9 mouse cellular contexts compared by ENCODE assay signal in the genomic region with DNA sequence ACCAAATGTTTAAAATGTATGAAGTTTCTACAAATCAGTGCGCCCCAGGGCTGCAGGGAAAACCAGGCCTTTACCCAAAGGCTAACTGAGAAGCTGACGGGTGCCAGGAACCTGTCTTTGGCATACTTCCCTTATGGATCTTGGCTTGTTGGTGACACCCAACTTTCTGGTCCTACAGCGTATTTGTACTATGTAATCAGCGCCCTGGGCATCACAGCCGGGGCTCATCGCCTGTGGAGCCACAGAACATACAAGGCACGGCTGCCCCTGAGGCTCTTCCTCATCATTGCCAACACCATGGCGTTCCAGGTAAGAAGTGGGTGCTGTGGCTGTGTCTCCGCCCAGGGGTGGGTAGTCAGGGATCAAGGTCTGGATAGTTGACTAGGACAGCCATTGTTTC. TPM values are rescaled to one million over a fixed set of nuclear protein-coding genes. Genes with fewer than 3 reads are reported as not detected.
DNase-seq lines count a peak whose midpoint lies in the region; ATAC-seq and TF ChIP-seq lines count a peak whose summit lies in the region.
"Had no signal": no experiment of that assay in that cellular context is flagged by ENCODE, and none has a peak within 500 bp of the region (broad histone marks: within the 10 kb centered on the region; RNA-seq: fewer than 3 reads in every experiment).

No protein-coding gene starts in this region.

- H3K27me3 ChIP-seq in lung, postnatal 0 days (replicated peaks; ENCODE audit: insufficient read depth, low read length): no peaks in the 10 kb centered on the region
- H3K27me3 ChIP-seq in limb, embryonic 13.5 days: no peaks in the 10 kb centered on the region
- no peaks in the 10 kb centered on the region for H3K27me3 ChIP-seq in stomach, embryonic 14.5 days (ENCODE audit: control insufficient read depth, insufficient read depth, low read length)

- no peak for TF ChIP-seq CTCF in lung, postnatal 0 days (IDR thresholded peaks at IDR 0.05)

- ATAC-seq in lung, postnatal 0 days: no peak
- ATAC-seq in limb, embryonic 13.5 days (ENCODE audit: low FRiP score, low read depth): no peak
- no peak for ATAC-seq in stomach, embryonic 14.5 days (ENCODE audit: insufficient number of reproducible peaks, insufficient read depth, low FRiP score, low read depth)

- 41% methylated on average over 9 of the region's 9 CpGs for WGBS in lung, postnatal 0 days
- 75% methylated on average over 9 of the region's 9 CpGs for WGBS in limb, embryonic 13.5 days
- 69% methylated on average over 9 of the region's 9 CpGs for WGBS in stomach, embryonic 14.5 days

- H3K4me1 ChIP-seq in lung, postnatal 0 days (ENCODE audit: insufficient read depth, low read depth, low read length): peaks cover 40% of the 10 kb centered on the region
- peaks cover 77% of the 10 kb centered on the region for H3K4me1 ChIP-seq in limb, embryonic 13.5 days
- H3K4me1 ChIP-seq in stomach, embryonic 14.5 days (ENCODE audit: control insufficient read depth, insufficient read depth, low read length): peaks cover 62% of the 10 kb centered on the region

- H3K27ac ChIP-seq in lung, postnatal 0 days (ENCODE audit: low read length): peak overlapping the region; percentile 32; the same call in 1 of the 2 replicates
- no peak overlapping the region for H3K27ac ChIP-seq in limb, embryonic 13.5 days
- H3K27ac ChIP-seq in stomach, embryonic 14.5 days (ENCODE audit: low read length): no peak overlapping the region

- peaks cover 29% of the 10 kb centered on the region for H3K36me3 ChIP-seq in lung, postnatal 0 days (ENCODE audit: insufficient read depth, low read length)
- peaks cover 73% of the 10 kb centered on the region for H3K36me3 ChIP-seq in limb, embryonic 13.5 days
- peaks cover 64% of the 10 kb centered on the region for H3K36me3 ChIP-seq in stomach, embryonic 14.5 days (ENCODE audit: control insufficient read depth, insufficient read depth, low read length)

- H3K9me3 ChIP-seq in lung, postnatal 0 days (ENCODE audit: low read length): no peaks in the 10 kb centered on the region
- H3K9me3 ChIP-seq in limb, embryonic 13.5 days: no peaks in the 10 kb centered on the region
- H3K9me3 ChIP-seq in stomach, embryonic 14.5 days (ENCODE audit: control insufficient read depth, low read depth, low read length): no peaks in the 10 kb centered on the region

- no peak for TF ChIP-seq EP300 in lung, postnatal 0 days (IDR thresholded peaks at IDR 0.05)

- DNase-seq in cerebellum, adult 18-20 months: peak; percentile 40 to 43
- DNase-seq in cerebellum, postnatal 14 days: no peak
- no peak for DNase-seq in lung, postnatal 0 days (ENCODE audit: low spot score)
- DNase-seq in lung, postnatal 4 days: no peak
- no peak for DNase-seq in right cerebral cortex, postnatal 36 days (ENCODE audit: low spot score in 2 of 2)
- no peak for DNase-seq in urinary bladder, postnatal 14 days (ENCODE audit: low spot score)
- DNase-seq: right cerebral cortex, postnatal 25 days had no signal

- peak overlapping the region; percentile 67 for H3K4me3 ChIP-seq in lung, postnatal 0 days (ENCODE audit: low read depth, low read length)
- peak overlapping the region; percentile 93 for H3K4me3 ChIP-seq in limb, embryonic 13.5 days
- peak overlapping the region; percentile 96 for H3K4me3 ChIP-seq in stomach, embryonic 14.5 days (ENCODE audit: low read depth, low read length)

- peak overlapping the region; percentile 70 for H3K4me2 ChIP-seq in lung, postnatal 0 days (replicated peaks; ENCODE audit: low read depth, low read length)
- H3K4me2 ChIP-seq in limb, embryonic 13.5 days (replicated peaks): peak overlapping the region; percentile 100
- peak overlapping the region; percentile 88 for H3K4me2 ChIP-seq in stomach, embryonic 14.5 days (replicated peaks; ENCODE audit: low read depth, low read length)

- H3K9ac ChIP-seq in lung, postnatal 0 days (replicated peaks; ENCODE audit: low read depth): no peak overlapping the region
- peak overlapping the region; percentile 95 for H3K9ac ChIP-seq in limb, embryonic 13.5 days
- peak overlapping the region; percentile 38; the same call in 1 of the 2 replicates for H3K9ac ChIP-seq in stomach, embryonic 14.5 days (replicated peaks; ENCODE audit: low read depth, low read length)

RNA-seq across cellular contexts. Expression of a gene that starts 4.4 kb away (rescaled TPM):
- 99.3 and 118 TPM in 2 replicates for polyA plus RNA-seq in lung, postnatal 0 days (2015; fragmentation: Nextera tagmentation; extraction: Ambion mirVana)
- 197 and 219 TPM in 2 replicates for polyA plus RNA-seq in limb, embryonic 13.5 days (2015; fragmentation: Nextera tagmentation; extraction: Ambion mirVana)
- polyA plus RNA-seq in stomach, embryonic 14.5 days (2014; fragmentation: Nextera tagmentation; extraction: Ambion mirVana): 237 and 282 TPM in 2 replicates

RNA-seq across cellular contexts. Expression of a gene that starts 35.0 kb away (rescaled TPM):
- 0.53 and 0.60 TPM in 2 replicates for polyA plus RNA-seq in lung, postnatal 0 days (2015; fragmentation: Nextera tagmentation; extraction: Ambion mirVana)
- polyA plus RNA-seq in limb, embryonic 13.5 days (2015; fragmentation: Nextera tagmentation; extraction: Ambion mirVana): 0.13 and 0.14 TPM in 2 replicates
- 0.10 and 0.25 TPM in 2 replicates for polyA plus RNA-seq in stomach, embryonic 14.5 days (2014; fragmentation: Nextera tagmentation; extraction: Ambion mirVana)

Comparison
In these comparisons a context has a peak if more than half of its experiments do, and no peak if none do; other contexts are left out.
1. DNase-seq: peak in cerebellum, adult 18-20 months (2 of 2); none in cerebellum, postnatal 14 days (0 of 2), lung, postnatal 0 days (single experiment), lung, postnatal 4 days (0 of 2), right cerebral cortex, postnatal 36 days (0 of 2) and urinary bladder, postnatal 14 days (single experiment).
2. Peak in every context shown above with its lines, with median percentiles within 50 percentile points of each other: H3K4me2 ChIP-seq and H3K4me3 ChIP-seq.